Mouse (Mus musculus) spleen, postnatal 0 days (tissue): ENCODE measurements around the gene Tmem196. TPM values are rescaled to one million over a fixed set of nuclear protein-coding genes. Genes with fewer than 3 reads are reported as not detected.

Source experiments
- polyA plus RNA-seq: library from polyadenylated mRNA; unstranded; fragments of >200 nt; fragmentation: Nextera tagmentation; extraction: Ambion mirVana; gene quantifications from 2 replicates; pipeline ENCODE4 v1.2.1, GENCODE M21; 2015

The Tmem196 gene
- 0.46 and 0.63 TPM in 2 replicates for polyA plus RNA-seq

DNA sequence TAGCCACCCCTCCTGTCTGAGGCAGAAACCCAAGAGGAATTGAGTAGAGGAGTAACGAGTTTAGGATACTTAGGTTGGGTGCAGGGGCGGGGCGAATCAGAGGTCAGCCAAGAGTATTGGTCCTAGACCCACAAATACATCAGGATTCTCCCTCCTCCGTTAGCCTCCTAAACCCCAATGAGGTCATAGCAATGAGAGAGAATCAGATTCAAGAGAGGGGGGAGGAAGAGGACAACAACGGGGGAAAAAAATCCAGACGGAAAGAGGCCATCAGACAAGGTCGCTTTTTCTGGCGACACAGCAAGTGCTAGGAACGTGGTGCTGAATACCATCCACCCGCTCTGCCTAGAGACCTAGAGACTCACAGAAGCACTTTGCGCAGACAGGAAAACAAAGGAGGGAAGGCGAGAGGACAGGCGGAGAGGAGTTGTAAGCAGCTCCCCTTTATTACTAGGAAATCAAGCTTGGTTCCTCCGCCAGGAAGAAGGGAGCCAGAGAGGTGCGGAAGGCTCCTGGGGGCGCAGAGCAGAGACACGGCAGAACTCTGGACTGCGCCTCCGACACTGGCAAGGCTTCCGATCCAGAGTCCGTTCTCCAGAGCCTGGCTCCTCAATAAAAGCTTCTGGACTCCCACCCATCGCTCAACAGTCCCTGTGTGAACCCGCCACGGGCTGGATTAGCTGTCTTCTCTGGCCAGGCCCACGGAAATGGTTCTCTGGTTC is at the start of gene Tmem196:
Gene Tmem196 (plus strand): TSS at position 234 of the 722 bp plus-strand sequence.

